Mouse (Mus musculus) myocyte (in vitro differentiated cells): ENCODE measurements around the gene Hspb8. TPM values are rescaled to one million over a fixed set of nuclear protein-coding genes. Genes with fewer than 3 reads are reported as not detected.

ENCODE experiments used
- H3K27me3 ChIP-seq: one replicate; pipeline ENCODE4 v1.6.1; 2011; ENCODE audit not compliant: control insufficient read depth, insufficient read depth, insufficient read length
- H3K36me3 ChIP-seq: one replicate; pipeline ENCODE4 v1.6.1; 2011; ENCODE audit not compliant: control insufficient read depth, insufficient read depth
- H3K4me2 ChIP-seq: one replicate; pipeline ENCODE4 v1.6.1; 2011; ENCODE audit warnings: low read depth, control low read depth
- H3K4me3 ChIP-seq: one replicate; pipeline ENCODE4 v1.5.1; 2011; ENCODE audit warnings: mild to moderate bottlenecking, control low read depth, moderate library complexity
- H3K79me2 ChIP-seq: one replicate; pipeline ENCODE4 v1.6.1; 2011; ENCODE audit not compliant: control insufficient read depth, insufficient read depth
- H3ac ChIP-seq: one replicate; pipeline ENCODE4 v1.6.1; 2011; ENCODE audit not compliant: control insufficient read depth, insufficient read length
- CEBPB ChIP-seq: IDR thresholded peaks from 2 replicates; pipeline ENCODE4 v1.6.1; 2011; ENCODE audit warnings: mild to moderate bottlenecking, moderate library complexity; ENCODE audit not compliant: poor library complexity, insufficient read depth, severe bottlenecking
- E2F4 ChIP-seq: IDR thresholded peaks from one replicate; pipeline ENCODE4 v1.6.1; 2011; ENCODE audit warnings: mild to moderate bottlenecking, control low read depth, moderate library complexity; ENCODE audit not compliant: insufficient read depth
- MAX ChIP-seq: IDR thresholded peaks from one replicate; pipeline ENCODE4 v1.6.1; 2011; ENCODE audit warnings: low read depth, mild to moderate bottlenecking, control low read depth
- MYOD1 ChIP-seq, 3 experiments: IDR thresholded peaks; one replicate each; pipeline ENCODE4 v1.6.1; 2011; ENCODE audit warnings: control low read depth in 2 of 3, low read depth in 2 of 3, mild to moderate bottlenecking in 2 of 3, moderate library complexity in 1 of 3; ENCODE audit not compliant: insufficient read length in 2 of 3, control insufficient read depth in 1 of 3
- MYOG ChIP-seq, 3 experiments: IDR thresholded peaks; one replicate each; pipeline ENCODE4 v1.6.1; 2011; ENCODE audit warnings: control low read depth in 2 of 3, low read depth in 2 of 3, mild to moderate bottlenecking in 2 of 3; ENCODE audit not compliant: insufficient read length in 2 of 3, control insufficient read depth in 1 of 3, insufficient read depth in 1 of 3
- POLR2A ChIP-seq: IDR thresholded peaks from one replicate; pipeline ENCODE4 v1.6.1; 2011; ENCODE audit warnings: low read depth, mild to moderate bottlenecking, control low read depth, moderate library complexity; ENCODE audit not compliant: insufficient read length
- POLR2AphosphoS2 ChIP-seq: IDR thresholded peaks from one replicate; pipeline ENCODE4 v1.6.1; 2011; ENCODE audit warnings: low read depth, control low read depth; ENCODE audit not compliant: insufficient read length
- REST ChIP-seq: IDR thresholded peaks from one replicate; pipeline ENCODE4 v1.6.1; 2011; ENCODE audit warnings: mild to moderate bottlenecking, control low read depth, moderate library complexity; ENCODE audit not compliant: insufficient read depth, insufficient read length
- SRF ChIP-seq: IDR thresholded peaks from one replicate; pipeline ENCODE4 v1.6.1; 2011; ENCODE audit warnings: low read depth; ENCODE audit not compliant: control insufficient read depth, insufficient read length
- TCF12 ChIP-seq: IDR thresholded peaks from one replicate; pipeline ENCODE4 v1.6.1; 2011; ENCODE audit warnings: mild to moderate bottlenecking, control low read depth; ENCODE audit not compliant: poor library complexity, insufficient read depth, severe bottlenecking
- TCF3 ChIP-seq: IDR thresholded peaks from one replicate; pipeline ENCODE4 v1.6.1; 2011; ENCODE audit warnings: low read depth, control low read depth; ENCODE audit not compliant: insufficient read length
- USF1 ChIP-seq: IDR thresholded peaks from one replicate; pipeline ENCODE4 v1.6.1; 2011; ENCODE audit warnings: low read depth, mild to moderate bottlenecking, control low read depth, moderate library complexity
- polyA plus RNA-seq: library from polyadenylated mRNA; unstranded; fragments of >200 nt; fragmentation: generic; extraction: Trizol; gene quantifications from one replicate; pipeline ENCODE4 v1.2.1, GENCODE M21; 2012; ENCODE audit warnings: missing spikeins

Gene Hspb8
- polyA plus RNA-seq, 1 experiment = 138 TPM

GRCm38 (mm10) chr5:116423746-116424145 is 1.1 kb upstream of the Hspb8 start:
- no peak overlapping the region for H3K4me3 ChIP-seq
- peaks cover 26% of the 10 kb centered on the region for H3K79me2 ChIP-seq
- no peaks in the 10 kb centered on the region for H3K27me3 ChIP-seq
- no peak overlapping the region for H3ac ChIP-seq
- H3K36me3 ChIP-seq = no peaks in the 10 kb centered on the region
- H3K4me2 ChIP-seq = no peak overlapping the region
- TF ChIP-seq USF1 (no peak), SRF (no peak), MAX (no peak), REST (no peak), CEBPB (no peak), MYOG (IDR thresholded peaks at IDR 0.05; ENCODE audit: control insufficient read depth in 1 of 3, insufficient read depth in 1 of 3, insufficient read length in 2 of 3, low read depth in 2 of 3) (no peak), TCF3 (no peak), POLR2AphosphoS2 (no peak), TCF12 (no peak)

GRCm38 (mm10) chr5:116421791-116422481 is 728 bp downstream of the Hspb8 start:
- H3K4me3 ChIP-seq = peak overlapping the region; percentile 90
- H3ac ChIP-seq = peak overlapping the region; percentile 8
- H3K27me3 ChIP-seq = no peaks in the 10 kb centered on the region
- no peaks in the 10 kb centered on the region for H3K36me3 ChIP-seq
- H3K4me2 ChIP-seq = peak overlapping the region; percentile 57
- TF ChIP-seq USF1 = no peak
- TF ChIP-seq POLR2A = peak; percentile 16
- peaks cover 42% of the 10 kb centered on the region for H3K79me2 ChIP-seq

DNA sequence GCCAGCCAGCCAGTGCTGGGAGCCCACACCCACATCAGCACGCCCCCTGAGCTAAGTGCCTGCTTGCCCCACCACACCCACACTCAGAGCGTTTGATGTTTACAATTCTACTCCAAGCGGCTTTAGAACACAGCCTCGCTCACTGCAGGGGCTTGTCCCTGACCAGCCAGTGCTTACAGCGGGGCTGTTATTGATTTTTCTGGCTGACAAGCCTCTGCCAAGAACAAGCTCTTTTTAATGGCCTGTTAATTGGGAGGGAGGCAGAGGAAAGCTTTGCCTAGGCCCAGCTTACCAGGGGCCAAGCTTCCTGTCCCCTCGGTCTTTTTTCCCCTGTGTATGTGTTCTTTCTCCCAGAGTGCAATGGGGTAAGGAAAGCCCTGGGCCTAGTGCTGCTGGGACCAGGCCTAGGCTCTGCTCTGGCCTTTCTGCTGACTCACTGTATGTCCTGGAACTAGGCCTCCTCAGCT is 1.9 kb downstream of the Hspb8 start:
- peak overlapping the region; percentile 74 for H3K4me2 ChIP-seq
- H3K4me3 ChIP-seq = peak overlapping the region; percentile 90
- peaks cover 3% of the 10 kb centered on the region for H3K36me3 ChIP-seq
- H3K79me2 ChIP-seq = peaks cover 52% of the 10 kb centered on the region
- TF ChIP-seq TCF3 (no peak), POLR2A (no peak), CEBPB (no peak), USF1 (no peak), TCF12 (no peak), POLR2AphosphoS2 (no peak), MAX (no peak), MYOD1 (IDR thresholded peaks at IDR 0.05; ENCODE audit: control insufficient read depth in 1 of 3, insufficient read length in 2 of 3, low read depth in 2 of 3) (no peak), REST (no peak), MYOG (IDR thresholded peaks at IDR 0.05; ENCODE audit: control insufficient read depth in 1 of 3, insufficient read depth in 1 of 3, insufficient read length in 2 of 3, low read depth in 2 of 3) (no peak), E2F4 (no peak), SRF (no peak)
- H3ac ChIP-seq = no peak overlapping the region
- H3K27me3 ChIP-seq = no peaks in the 10 kb centered on the region

DNA sequence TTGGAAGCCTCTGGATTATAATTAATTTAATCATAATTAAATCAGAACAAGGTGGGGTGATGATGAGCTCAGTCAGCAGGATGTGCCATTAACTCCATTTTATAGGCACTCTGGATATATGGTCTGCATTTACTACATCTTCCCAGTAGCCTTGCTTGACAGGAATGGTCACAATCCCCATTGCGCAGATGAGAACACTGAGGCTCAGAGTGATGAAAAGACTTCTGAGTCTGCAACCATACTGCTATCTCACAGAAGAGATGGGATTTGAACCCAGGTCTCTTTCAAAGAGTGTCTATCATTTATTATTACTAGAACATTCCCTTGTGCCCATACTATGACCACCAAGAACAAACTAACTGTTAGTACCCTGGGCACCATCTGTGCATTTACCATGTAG is 2.5 kb downstream of the Hspb8 start:
- Histone ChIP-seq H3K4me3 (peak overlapping the region; percentile 90), H3K4me2 (peak overlapping the region; percentile 74), H3K36me3 (peaks cover 4% of the 10 kb centered on the region), H3K79me2 (peaks cover 53% of the 10 kb centered on the region), H3K27me3 (no peaks in the 10 kb centered on the region), H3ac (no peak overlapping the region)
- TF ChIP-seq CEBPB (no peak), MAX (no peak), MYOG (IDR thresholded peaks at IDR 0.05; ENCODE audit: control insufficient read depth in 1 of 3, insufficient read depth in 1 of 3, insufficient read length in 2 of 3, low read depth in 2 of 3) (no peak), USF1 (no peak), E2F4 (no peak), POLR2AphosphoS2 (no peak), TCF12 (no peak), REST (no peak), SRF (no peak), TCF3 (no peak), MYOD1 (IDR thresholded peaks at IDR 0.05; ENCODE audit: control insufficient read depth in 1 of 3, insufficient read length in 2 of 3, low read depth in 2 of 3) (no peak)

GRCm38 (mm10) chr5:116419322-116420045 is 3.2 kb downstream of the Hspb8 start:
- peaks cover 10% of the 10 kb centered on the region for H3K36me3 ChIP-seq
- no peaks in the 10 kb centered on the region for H3K27me3 ChIP-seq
- TF ChIP-seq SRF (no peak), TCF12 (no peak), MYOG (IDR thresholded peaks at IDR 0.05; ENCODE audit: control insufficient read depth in 1 of 3, insufficient read depth in 1 of 3, insufficient read length in 2 of 3, low read depth in 2 of 3) (no peak), REST (no peak), POLR2A (no peak), MAX (no peak), POLR2AphosphoS2 (no peak)
- H3K79me2 ChIP-seq = peaks cover 53% of the 10 kb centered on the region
- H3K4me3 ChIP-seq = peak overlapping the region; percentile 90
- no peak overlapping the region for H3ac ChIP-seq
- peak overlapping the region; percentile 74 for H3K4me2 ChIP-seq
